10 mouse cellular contexts compared by ENCODE assay signal in the genomic region with DNA sequence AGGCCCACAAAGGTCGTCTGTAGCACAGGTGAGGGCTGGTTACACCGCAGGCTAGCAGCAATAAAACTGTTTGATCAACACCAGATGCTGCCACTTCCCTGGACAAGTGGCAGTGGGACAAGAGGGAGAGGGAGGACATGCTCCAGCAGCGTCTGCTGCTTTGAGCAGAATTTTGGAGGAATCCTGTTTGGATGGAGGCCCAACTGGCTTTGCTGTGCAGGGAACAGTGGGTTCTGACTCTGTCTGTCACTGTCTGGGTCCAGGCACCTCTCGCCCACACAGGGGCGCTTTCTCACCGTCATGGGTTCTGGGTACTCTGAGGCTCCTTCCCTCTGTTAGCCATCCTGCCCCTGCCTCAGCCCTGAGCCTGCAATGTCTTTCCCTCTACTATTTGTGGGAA.
A peak's percentile ranks its signal among the peaks of the same experiment; 100 is the strongest.
DNase-seq lines count a peak whose midpoint lies in the region; ATAC-seq and TF ChIP-seq lines count a peak whose summit lies in the region.
"Had no signal": no experiment of that assay in that cellular context is flagged by ENCODE, and none has a peak within 500 bp of the region (broad histone marks: within the 10 kb centered on the region; RNA-seq: fewer than 3 reads in every experiment).

No protein-coding gene starts in this region.

- intact Hi-C loops in gastrocnemius, adult 2 months (cut with DNase I) = no loop called here
- intact Hi-C loops in left cerebral cortex, postnatal 25 days (cut with DNase I) = no loop called here

- no peak overlapping the region for H3K4me2 ChIP-seq in hindbrain, embryonic 15.5 days
- no peak overlapping the region for H3K4me2 ChIP-seq in midbrain, postnatal 0 days (ENCODE audit: low read depth, low read length, poor library complexity, severe bottlenecking)
- H3K4me2 ChIP-seq: embryonic facial prominence, embryonic 13.5 days had no signal

- DNase-seq in gastrocnemius, adult 2 months = peak; percentile 62
- no peak for DNase-seq in gastrocnemius, adult 8-10 months (ENCODE audit: low spot score in 2 of 2)
- DNase-seq in adrenal gland, postnatal 36 days = peak; percentile 40 to 61
- DNase-seq in midbrain, postnatal 0 days (ENCODE audit: low spot score) = peak; percentile 47
- no peak for DNase-seq in ovary, postnatal 36 days (ENCODE audit: low spot score)
- no peak for DNase-seq in ovary, adult 18-20 months (ENCODE audit: low spot score)
- no peak for DNase-seq in left cerebral cortex, postnatal 25 days (ENCODE audit: low spot score in 2 of 2)

- WGBS in hindbrain, embryonic 15.5 days = 53% methylated on average over 6 of the region's 6 CpGs
- WGBS in midbrain, postnatal 0 days = 64% methylated on average over 6 of the region's 6 CpGs

- peaks cover 18% of the 10 kb centered on the region; the same call in 1 of the 2 replicates for H3K4me1 ChIP-seq in hindbrain, embryonic 15.5 days (replicated peaks)
- H3K4me1 ChIP-seq in midbrain, postnatal 0 days (ENCODE audit: insufficient read depth, low read length) = peaks cover 6% of the 10 kb centered on the region; the same call in 1 of the 2 replicates

- no peak overlapping the region for H3K4me3 ChIP-seq in gastrocnemius, adult 2 months
- H3K4me3 ChIP-seq in hindbrain, embryonic 15.5 days = no peak overlapping the region
- no peak overlapping the region for H3K4me3 ChIP-seq in midbrain, postnatal 0 days (ENCODE audit: low read depth, low read length)
- H3K4me3 ChIP-seq: embryonic facial prominence, embryonic 13.5 days had no signal

- 0 out of 2 replicates have a peak, but pooled peaks have one; percentile 61 for ATAC-seq in hindbrain, embryonic 15.5 days (ENCODE audit: low FRiP score, low read depth)
- ATAC-seq in midbrain, postnatal 0 days (ENCODE audit: low FRiP score) = 0 out of 2 replicates have a peak, but pooled peaks have one; percentile 16

- no peaks in the 10 kb centered on the region for H3K36me3 ChIP-seq in hindbrain, embryonic 15.5 days
- no peaks in the 10 kb centered on the region for H3K36me3 ChIP-seq in midbrain, postnatal 0 days (ENCODE audit: insufficient read depth, low read length)
- H3K36me3 ChIP-seq: embryonic facial prominence, embryonic 13.5 days; G1E had no signal

- peak; percentile 61 for TF ChIP-seq CTCF in gastrocnemius, adult 2 months (IDR thresholded peaks at IDR 0.05)
- TF ChIP-seq CTCF in midbrain, postnatal 0 days (IDR thresholded peaks at IDR 0.05) = peak; percentile 57

- H3K9me3 ChIP-seq in hindbrain, embryonic 15.5 days = no peaks in the 10 kb centered on the region
- H3K9me3 ChIP-seq in midbrain, postnatal 0 days (ENCODE audit: low read length) = no peaks in the 10 kb centered on the region
- H3K9me3 ChIP-seq: embryonic facial prominence, embryonic 13.5 days had no signal

- H3K9ac ChIP-seq in hindbrain, embryonic 15.5 days = no peak overlapping the region
- H3K9ac ChIP-seq in midbrain, postnatal 0 days (replicated peaks; ENCODE audit: low read length, poor library complexity, severe bottlenecking) = no peak overlapping the region
- H3K9ac ChIP-seq: embryonic facial prominence, embryonic 13.5 days had no signal

- peak overlapping the region; percentile 24; the same call in 1 of the 2 replicates for H3K27ac ChIP-seq in gastrocnemius, adult 2 months
- no peak overlapping the region for H3K27ac ChIP-seq in hindbrain, embryonic 15.5 days (replicated peaks)
- no peak overlapping the region for H3K27ac ChIP-seq in midbrain, postnatal 0 days (ENCODE audit: low read depth, low read length)
- H3K27ac ChIP-seq: embryonic facial prominence, embryonic 13.5 days had no signal

- no peaks in the 10 kb centered on the region for H3K27me3 ChIP-seq in hindbrain, embryonic 15.5 days
- no peaks in the 10 kb centered on the region for H3K27me3 ChIP-seq in midbrain, postnatal 0 days (ENCODE audit: insufficient read depth, low read length)
- H3K27me3 ChIP-seq: embryonic facial prominence, embryonic 13.5 days had no signal

Comparison
In these comparisons a context has a peak if more than half of its experiments do, and no peak if none do; other contexts are left out.
1. DNase-seq: peak in gastrocnemius, adult 2 months (single experiment), adrenal gland, postnatal 36 days (2 of 2) and midbrain, postnatal 0 days (single experiment); none in gastrocnemius, adult 8-10 months (0 of 2), ovary, postnatal 36 days (single experiment), ovary, adult 18-20 months (single experiment) and left cerebral cortex, postnatal 25 days (0 of 2).